Mouse (Mus musculus) limb, embryonic 10.5 days (tissue): ENCODE data around the gene Sema6d. TPM values are rescaled to one million over a fixed set of nuclear protein-coding genes. Genes with fewer than 3 reads are reported as not detected.

Experiments
- DNase-seq: peaks from one replicate; pipeline ENCODE4 v3.0.0-alpha.2; 2017; ENCODE audit warnings: low spot score
- H3K27ac ChIP-seq: fragments of 300-500 bp; sonication (generic); 2 replicates; pipeline ENCODE4 v1.5.1; 2016; ENCODE audit warnings: mild to moderate bottlenecking
- H3K27me3 ChIP-seq: fragments of 300-500 bp; sonication (generic); 2 replicates; pipeline ENCODE4 v1.6.1; 2016; ENCODE audit warnings: low read depth, mild to moderate bottlenecking; ENCODE audit not compliant: poor library complexity, severe bottlenecking
- H3K36me3 ChIP-seq: fragments of 300-500 bp; sonication (generic); 2 replicates; pipeline ENCODE4 v1.6.1; 2016; ENCODE audit warnings: mild to moderate bottlenecking, moderate library complexity
- H3K4me1 ChIP-seq: fragments of 300-500 bp; sonication (generic); 2 replicates; pipeline ENCODE4 v1.6.1; 2016
- H3K4me3 ChIP-seq: fragments of 300-500 bp; sonication (generic); 2 replicates; pipeline ENCODE4 v1.5.1; 2016; ENCODE audit warnings: mild to moderate bottlenecking, moderate library complexity
- H3K9me3 ChIP-seq: fragments of 300-500 bp; sonication (generic); replicated peaks from 2 replicates; pipeline ENCODE4 v1.6.1; 2016; ENCODE audit warnings: mild to moderate bottlenecking
- WGBS: fragments of 180-500 bp; shearing (Covaris S2); methylation state at CpG from one replicate; pipeline ENCODE4 v1.1.7; 2016; 5-methylcytosine and 5-hydroxymethylcytosine counted together
- polyA plus RNA-seq: library from polyadenylated mRNA; unstranded; fragments of >200 nt; fragmentation: Nextera tagmentation; extraction: Ambion mirVana; gene quantifications from 2 replicates; pipeline ENCODE4 v1.2.1, GENCODE M21; 2016

Sema6d gene
- polyA plus RNA-seq, 1 experiment from 2014 or later, result 4.5 TPM

- no peaks in the 10 kb centered on the region for H3K36me3 ChIP-seq
- no peaks in the 10 kb centered on the region for H3K27me3 ChIP-seq
- H3K4me1 ChIP-seq, result no peaks in the 10 kb centered on the region
- no peak overlapping the region for H3K4me3 ChIP-seq
- 73% methylated on average over 8 of the region's 8 CpGs for WGBS
- H3K27ac ChIP-seq, result no peak overlapping the region
- no peaks in the 10 kb centered on the region for H3K9me3 ChIP-seq
- no peak for DNase-seq
Observed at GRCm38 (mm10) chr2:124635271-124635865, 545.6 kb downstream of the Sema6d start.

DNA sequence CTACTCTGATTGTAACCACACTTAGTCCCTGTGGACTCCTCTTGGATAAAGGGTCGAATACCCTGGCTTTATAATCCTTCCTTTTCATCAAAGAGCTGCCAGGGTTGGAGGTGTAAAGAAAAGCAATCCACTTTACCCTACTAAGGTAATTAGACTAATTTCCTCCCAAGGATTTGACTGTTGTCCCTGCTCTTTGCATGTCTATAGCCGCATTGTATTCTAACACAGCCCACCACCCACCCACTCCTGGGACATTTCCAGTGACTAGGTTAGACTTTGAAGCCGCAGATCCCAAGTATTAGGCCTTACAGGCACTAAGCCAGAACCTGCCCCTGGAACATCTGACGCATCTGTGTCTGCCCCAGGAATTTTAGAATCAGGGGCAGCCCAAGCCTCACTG lies 547.3 kb downstream of the Sema6d start:
- Histone ChIP-seq H3K36me3 (no peaks in the 10 kb centered on the region), H3K27ac (no peak overlapping the region), H3K27me3 (no peaks in the 10 kb centered on the region), H3K4me1 (no peaks in the 10 kb centered on the region), H3K4me3 (no peak overlapping the region), H3K9me3 (no peaks in the 10 kb centered on the region)
- DNase-seq, result no peak
- WGBS, result 44% methylated on average over 4 of the region's 4 CpGs

GRCm38 (mm10) chr2:124639221-124639963 lies 549.6 kb downstream of the Sema6d start:
- 81% methylated on average over 5 of the region's 5 CpGs for WGBS
- H3K4me3 ChIP-seq, result no peak overlapping the region
- no peaks in the 10 kb centered on the region for H3K4me1 ChIP-seq
- no peak overlapping the region for H3K27ac ChIP-seq
- H3K36me3 ChIP-seq, result no peaks in the 10 kb centered on the region
- H3K27me3 ChIP-seq, result no peaks in the 10 kb centered on the region
- H3K9me3 ChIP-seq, result no peaks in the 10 kb centered on the region
- DNase-seq, result no peak

DNA sequence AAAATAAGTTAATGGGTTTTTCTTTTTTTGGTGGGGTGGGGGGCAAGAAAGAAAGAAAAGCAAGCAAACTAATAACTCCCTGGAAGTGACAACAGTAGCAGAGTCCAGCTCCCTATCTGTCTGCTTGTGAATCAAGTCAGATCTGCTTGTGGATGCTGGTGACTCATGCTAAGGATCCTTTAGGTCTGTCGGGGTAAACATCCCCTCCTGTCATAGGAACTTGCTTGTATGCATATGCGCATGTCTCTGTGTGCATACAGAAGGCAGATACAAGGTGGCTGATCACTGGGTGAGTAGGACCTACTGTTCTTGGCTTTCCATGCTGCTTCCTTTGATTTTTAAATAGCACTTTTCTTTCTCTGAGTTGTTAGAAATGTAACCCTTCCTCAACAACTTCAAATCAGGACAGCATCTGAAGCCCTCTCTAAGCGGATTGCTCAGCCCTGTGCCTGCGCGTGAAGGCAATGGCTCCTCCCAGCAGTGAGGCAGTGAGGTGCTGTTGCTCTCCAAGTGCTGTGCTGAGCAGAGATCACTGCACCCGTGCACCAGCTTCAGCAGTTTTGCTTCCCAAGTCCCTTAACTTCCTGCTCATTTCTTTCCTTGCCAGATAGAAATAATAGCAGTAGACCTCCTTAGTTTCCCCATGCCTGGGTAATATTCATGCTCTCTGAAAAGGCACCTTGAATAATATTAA lies 550.9 kb downstream of the Sema6d start:
- Histone ChIP-seq H3K9me3 (no peaks in the 10 kb centered on the region), H3K36me3 (no peaks in the 10 kb centered on the region), H3K4me1 (no peaks in the 10 kb centered on the region), H3K27ac (no peak overlapping the region), H3K4me3 (no peak overlapping the region), H3K27me3 (no peaks in the 10 kb centered on the region)
- 34% methylated on average over 6 of the region's 6 CpGs for WGBS
- DNase-seq, result no peak

DNA sequence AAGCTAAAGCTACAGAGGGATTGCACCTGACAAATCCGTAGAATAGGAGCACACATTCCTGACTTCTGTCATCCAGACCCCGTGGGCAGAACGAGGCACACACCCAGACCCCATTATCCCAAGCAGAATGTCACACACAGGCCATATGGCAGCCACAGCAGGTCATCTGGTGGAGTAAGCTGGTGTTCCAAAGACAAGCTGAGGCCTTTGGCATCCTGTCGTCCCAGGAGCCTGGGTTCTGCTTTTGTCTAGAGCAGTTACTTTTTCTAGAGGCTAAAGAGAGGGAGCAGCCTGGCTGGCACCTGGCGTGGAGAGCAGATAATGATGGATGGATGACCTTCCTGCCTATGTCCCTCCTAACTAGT lies 551.4 kb downstream of the Sema6d start:
- no peak for DNase-seq
- Histone ChIP-seq H3K4me1 (no peaks in the 10 kb centered on the region), H3K27ac (no peak overlapping the region), H3K27me3 (no peaks in the 10 kb centered on the region), H3K4me3 (no peak overlapping the region), H3K36me3 (no peaks in the 10 kb centered on the region), H3K9me3 (no peaks in the 10 kb centered on the region)
- 30% methylated on average over 5 of the region's 5 CpGs for WGBS

- no peak for DNase-seq
- Histone ChIP-seq H3K27ac (no peak overlapping the region), H3K4me3 (no peak overlapping the region), H3K9me3 (no peaks in the 10 kb centered on the region), H3K27me3 (no peaks in the 10 kb centered on the region), H3K36me3 (no peaks in the 10 kb centered on the region), H3K4me1 (no peaks in the 10 kb centered on the region)
- 81% methylated on average over 3 of the region's 3 CpGs for WGBS
Observed at GRCm38 (mm10) chr2:124642131-124642530, 552.4 kb downstream of the Sema6d start.

DNA sequence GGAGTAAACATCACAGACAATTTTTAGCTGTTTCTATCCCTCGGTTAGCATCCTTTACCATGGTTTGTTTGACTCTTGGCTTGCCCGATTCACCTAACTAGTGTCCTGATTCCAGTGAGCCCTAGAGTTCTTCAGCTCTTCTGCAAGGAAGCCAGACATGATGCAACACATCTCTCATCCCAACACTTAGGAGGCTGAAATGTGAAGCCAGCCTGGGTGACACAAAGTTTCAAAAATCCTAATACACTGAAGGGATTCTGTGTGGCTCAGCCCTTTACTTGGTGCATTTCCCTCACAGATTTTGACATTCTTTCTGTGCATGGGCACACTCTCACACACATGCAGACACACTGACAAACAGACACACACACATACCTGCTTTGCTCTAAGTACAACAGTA lies 560.8 kb downstream of the Sema6d start:
- no peaks in the 10 kb centered on the region for H3K27me3 ChIP-seq
- H3K36me3 ChIP-seq, result no peaks in the 10 kb centered on the region
- H3K4me3 ChIP-seq, result no peak overlapping the region
- H3K9me3 ChIP-seq, result no peaks in the 10 kb centered on the region
- H3K4me1 ChIP-seq, result no peaks in the 10 kb centered on the region
- no peak overlapping the region for H3K27ac ChIP-seq
- WGBS, result 87% methylated on average over 2 of the region's 2 CpGs
- no peak for DNase-seq

- Histone ChIP-seq H3K4me1 (no peaks in the 10 kb centered on the region), H3K9me3 (no peaks in the 10 kb centered on the region), H3K27ac (no peak overlapping the region), H3K4me3 (no peak overlapping the region), H3K36me3 (no peaks in the 10 kb centered on the region), H3K27me3 (no peaks in the 10 kb centered on the region)
- WGBS, result 87% methylated on average over 5 of the region's 5 CpGs
- DNase-seq, result no peak
Observed at GRCm38 (mm10) chr2:124651146-124651545, 561.4 kb downstream of the Sema6d start.

GRCm38 (mm10) chr2:124653161-124653560 lies 563.4 kb downstream of the Sema6d start:
- H3K36me3 ChIP-seq, result no peaks in the 10 kb centered on the region
- H3K27me3 ChIP-seq, result no peaks in the 10 kb centered on the region
- no peaks in the 10 kb centered on the region for H3K4me1 ChIP-seq
- 92% methylated on average over 7 of the region's 7 CpGs for WGBS
- H3K9me3 ChIP-seq, result no peaks in the 10 kb centered on the region
- no peak overlapping the region for H3K27ac ChIP-seq
- no peak for DNase-seq
- H3K4me3 ChIP-seq, result no peak overlapping the region

- Histone ChIP-seq H3K9me3 (no peaks in the 10 kb centered on the region), H3K27ac (no peak overlapping the region), H3K36me3 (no peaks in the 10 kb centered on the region), H3K4me1 (no peaks in the 10 kb centered on the region; the same call in 1 of the 2 replicates), H3K4me3 (no peak overlapping the region), H3K27me3 (no peaks in the 10 kb centered on the region)
- 93% methylated on average over 11 of the region's 11 CpGs for WGBS
- no peak for DNase-seq
Observed at GRCm38 (mm10) chr2:124657358-124657757, 567.6 kb downstream of the Sema6d start.

DNA sequence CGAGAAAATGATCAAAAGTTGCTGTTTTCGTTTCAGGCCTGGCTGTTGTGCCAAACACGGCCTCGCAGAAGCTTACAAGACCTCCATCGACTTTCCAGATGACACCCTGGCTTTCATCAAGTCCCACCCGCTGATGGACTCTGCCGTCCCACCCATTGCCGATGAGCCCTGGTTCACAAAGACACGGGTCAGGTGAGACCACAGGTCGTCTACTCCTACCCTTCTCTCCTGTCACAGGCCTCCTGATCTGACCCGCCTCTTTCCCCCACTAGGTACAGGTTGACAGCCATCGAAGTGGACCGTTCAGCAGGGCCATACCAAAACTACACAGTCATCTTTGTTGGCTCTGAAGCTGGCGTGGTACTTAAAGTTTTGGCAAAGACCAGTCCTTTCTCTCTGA lies 568.6 kb downstream of the Sema6d start:
- H3K36me3 ChIP-seq, result no peaks in the 10 kb centered on the region
- no peaks in the 10 kb centered on the region; the same call in 1 of the 2 replicates for H3K4me1 ChIP-seq
- 93% methylated on average over 14 of the region's 14 CpGs for WGBS
- no peak overlapping the region for H3K4me3 ChIP-seq
- DNase-seq, result no peak
- H3K9me3 ChIP-seq, result no peaks in the 10 kb centered on the region
- no peak overlapping the region for H3K27ac ChIP-seq
- H3K27me3 ChIP-seq, result no peaks in the 10 kb centered on the region

DNA sequence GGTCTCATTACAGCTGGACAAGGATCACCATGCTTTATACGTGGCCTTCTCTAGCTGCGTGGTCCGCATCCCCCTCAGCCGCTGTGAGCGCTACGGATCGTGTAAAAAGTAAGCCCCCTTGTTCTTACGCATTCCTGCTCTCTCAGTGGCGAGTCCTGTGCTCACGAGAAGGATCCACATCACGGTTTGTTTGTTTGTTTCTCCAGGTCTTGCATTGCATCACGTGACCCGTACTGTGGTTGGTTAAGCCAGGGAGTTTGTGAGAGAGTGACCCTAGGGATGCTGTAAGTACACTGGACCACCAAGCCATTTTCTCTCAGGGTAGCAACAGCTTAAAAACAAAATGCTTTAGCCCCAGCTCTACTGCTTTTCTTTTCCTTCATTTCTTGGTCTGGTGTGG lies 569.8 kb downstream of the Sema6d start:
- H3K27me3 ChIP-seq, result no peaks in the 10 kb centered on the region
- H3K4me1 ChIP-seq, result no peaks in the 10 kb centered on the region; the same call in 1 of the 2 replicates
- H3K4me3 ChIP-seq, result no peak overlapping the region
- no peak overlapping the region for H3K27ac ChIP-seq
- H3K9me3 ChIP-seq, result no peaks in the 10 kb centered on the region
- peaks cover 4% of the 10 kb centered on the region; the same call in 1 of the 2 replicates for H3K36me3 ChIP-seq
- no peak for DNase-seq
- WGBS, result 95% methylated on average over 13 of the region's 13 CpGs

GRCm38 (mm10) chr2:124660686-124661085 lies 570.9 kb downstream of the Sema6d start:
- Histone ChIP-seq H3K27ac (no peak overlapping the region), H3K4me3 (no peak overlapping the region), H3K9me3 (no peaks in the 10 kb centered on the region), H3K27me3 (no peaks in the 10 kb centered on the region), H3K36me3 (peaks cover 4% of the 10 kb centered on the region; the same call in 1 of the 2 replicates), H3K4me1 (no peaks in the 10 kb centered on the region; the same call in 1 of the 2 replicates)
- no peak for DNase-seq
- 97% methylated on average over 5 of the region's 5 CpGs for WGBS
